Mouse (Mus musculus) adrenal gland, postnatal 4 days (tissue): ENCODE data around the gene Npepps. TPM values are rescaled to one million over a fixed set of nuclear protein-coding genes. Genes with fewer than 3 reads are reported as not detected.
A peak's percentile ranks its signal among the peaks of the same experiment; 100 is the strongest.

Experiments used
- DNase-seq, 2 experiments: peaks; one replicate each; pipeline ENCODE4 v3.0.0; 2021 to 2022; ENCODE audit warnings: low spot score in 2 of 2, mixed read lengths in 2 of 2
- total RNA-seq, 2 experiments: library from RNA; stranded (reverse); gene quantifications; 2 replicates each; pipeline ENCODE4 v1.2.3; 2021

Npepps gene
- total RNA-seq, 2 experiments from 2014 or later: 66.3 to 80.3 TPM

GRCm38 (mm10) chr11:97187764-97188642, 92.4 kb downstream of the Npepps start, which contains the start of gene Kpnb1:
Gene Kpnb1 (minus strand): TSS chr11:97187881.
- DNase-seq: peak; percentile 98 to 99

DNA sequence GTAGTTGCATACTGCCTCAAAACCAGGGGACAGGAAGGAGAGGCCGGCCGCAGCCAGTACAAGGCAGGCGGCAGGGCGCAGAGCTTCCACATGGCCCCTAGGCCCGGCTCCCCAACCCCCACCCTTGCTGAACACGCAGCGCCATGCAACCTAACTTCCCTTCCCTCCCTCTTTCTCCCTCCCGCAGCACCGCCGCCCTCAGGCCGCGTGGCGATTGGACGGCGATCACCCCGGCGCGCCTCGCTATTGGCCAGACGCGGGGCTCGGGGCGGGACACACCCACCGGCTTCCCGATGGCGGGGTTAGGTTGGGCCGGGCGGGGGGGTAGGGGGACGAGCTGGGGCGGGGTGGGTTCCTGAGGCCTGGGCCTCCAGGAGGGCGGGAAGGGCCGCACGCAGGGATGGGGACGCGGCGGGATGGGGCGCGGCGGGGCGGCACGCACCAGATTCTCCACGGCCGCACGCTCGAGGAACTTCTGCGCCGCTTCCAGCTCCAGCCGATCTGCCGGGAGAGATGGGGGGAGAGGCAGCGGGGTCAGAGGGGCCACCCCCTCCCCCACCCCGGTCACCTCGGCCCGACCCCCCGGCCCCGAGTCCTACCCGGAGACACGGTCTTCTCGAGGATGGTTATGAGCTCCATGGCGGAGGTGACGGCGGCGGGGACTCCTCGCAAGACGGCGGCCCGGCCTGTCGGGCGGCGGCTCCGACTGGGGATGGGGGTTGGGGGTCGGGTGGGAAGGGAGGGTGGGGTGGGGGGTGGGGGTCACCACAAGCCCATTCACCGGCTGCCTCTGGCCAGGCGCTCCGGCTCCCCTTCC, 93.3 kb downstream of the Npepps start:
- DNase-seq: peak; percentile 97

DNA sequence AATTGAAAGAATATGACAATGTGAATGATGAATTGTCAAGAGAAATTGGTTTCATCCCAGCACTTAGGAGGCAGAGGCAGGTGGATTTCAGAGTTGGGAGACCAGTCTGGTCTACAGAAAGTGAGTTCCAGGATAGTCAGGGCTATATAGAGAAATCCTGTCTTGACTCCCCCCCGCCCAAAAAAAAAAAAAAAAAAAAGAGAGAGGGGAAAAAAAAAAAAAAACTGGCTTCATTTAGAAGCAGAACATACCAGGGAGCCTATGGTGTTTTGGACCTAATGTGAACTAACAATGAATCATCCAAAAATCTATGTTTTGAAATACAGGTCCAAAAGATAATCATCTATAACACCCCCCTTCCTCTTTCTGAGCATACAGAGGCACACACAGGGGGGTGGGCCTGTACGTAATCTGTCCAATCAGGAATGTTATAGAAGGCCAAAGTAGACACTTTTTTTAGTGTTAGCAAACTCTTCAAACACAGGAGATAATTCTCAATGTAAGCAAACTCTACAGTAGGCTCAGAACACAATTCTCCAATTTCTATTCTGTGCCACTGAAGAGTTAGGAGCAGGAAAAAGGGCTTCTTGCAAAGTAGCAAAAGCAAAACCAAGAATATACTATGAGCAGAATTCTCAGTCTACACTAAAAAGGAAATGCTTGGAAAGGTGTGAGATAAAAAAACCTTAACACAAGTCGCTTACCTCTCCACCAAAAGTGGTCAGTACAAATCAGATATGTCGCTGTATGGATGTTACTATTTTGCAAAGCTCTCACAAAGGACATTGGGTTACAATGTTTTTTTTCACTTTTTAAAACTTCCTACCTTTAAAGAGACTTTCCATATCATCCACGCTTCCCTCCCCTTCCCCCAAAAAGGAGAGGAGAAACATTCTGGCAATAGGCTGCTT, 94.5 kb downstream of the Npepps start:
- no peak for DNase-seq

DNA sequence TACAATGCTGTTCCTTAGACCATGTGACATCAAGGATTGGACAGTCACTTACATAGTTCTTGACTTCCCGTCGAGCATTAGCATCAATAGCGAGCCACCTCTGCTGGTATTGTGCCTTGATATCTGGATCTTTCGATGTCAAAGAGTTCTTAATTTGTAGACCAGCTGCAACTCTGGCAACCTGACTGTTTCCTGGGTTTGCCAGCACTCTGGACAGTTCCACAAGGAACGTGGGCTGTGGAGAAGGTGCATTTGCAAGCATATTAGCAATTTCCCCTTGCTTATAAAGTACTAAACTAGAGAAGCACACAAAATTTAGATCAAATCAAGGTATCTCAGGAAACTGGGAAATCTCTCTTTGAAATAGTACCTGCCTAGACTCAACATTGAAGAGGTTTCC, 95.6 kb downstream of the Npepps start:
- DNase-seq: no peak

- no peak for DNase-seq
Observed at GRCm38 (mm10) chr11:97182446-97182845, 98.0 kb downstream of the Npepps start.

DNA sequence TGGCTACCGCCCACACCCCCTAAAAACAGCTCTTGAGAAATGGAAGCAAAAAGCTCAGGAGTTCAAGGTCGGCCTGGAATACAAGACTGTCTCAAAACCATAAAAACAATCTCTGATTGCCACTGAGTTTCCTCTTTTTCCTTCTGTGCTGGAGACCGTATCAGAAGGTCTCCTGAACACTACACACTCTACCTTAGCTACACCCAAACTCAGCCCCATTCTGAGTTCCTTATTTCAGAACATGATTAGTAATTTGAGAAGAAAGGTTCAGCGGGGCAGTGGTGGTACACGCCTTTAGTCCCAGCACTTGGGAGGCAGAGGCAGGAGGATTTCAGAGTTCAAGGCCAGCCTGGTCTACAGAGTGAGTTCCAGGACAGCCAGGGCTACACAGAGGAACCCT, 99.4 kb downstream of the Npepps start:
- no peak for DNase-seq

DNA sequence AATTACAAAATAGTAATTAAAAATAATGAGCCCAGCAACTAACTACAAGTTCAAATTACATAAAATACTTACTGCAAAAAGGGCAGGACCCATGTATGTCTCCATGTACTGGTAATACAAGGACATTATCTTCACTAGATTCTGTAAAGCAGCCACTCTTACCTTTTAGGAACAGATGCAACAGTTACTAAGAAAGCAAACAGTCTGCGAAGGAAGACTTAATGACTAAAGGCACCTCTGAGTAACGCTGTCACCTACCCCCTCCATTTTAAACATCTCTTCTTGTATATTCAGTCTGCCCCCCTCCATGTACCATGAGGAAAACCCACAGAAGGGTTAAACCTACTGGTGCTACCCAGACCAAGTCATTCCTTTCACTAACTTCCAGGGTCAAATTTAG, 102.2 kb downstream of the Npepps start:
- no peak for DNase-seq

DNA sequence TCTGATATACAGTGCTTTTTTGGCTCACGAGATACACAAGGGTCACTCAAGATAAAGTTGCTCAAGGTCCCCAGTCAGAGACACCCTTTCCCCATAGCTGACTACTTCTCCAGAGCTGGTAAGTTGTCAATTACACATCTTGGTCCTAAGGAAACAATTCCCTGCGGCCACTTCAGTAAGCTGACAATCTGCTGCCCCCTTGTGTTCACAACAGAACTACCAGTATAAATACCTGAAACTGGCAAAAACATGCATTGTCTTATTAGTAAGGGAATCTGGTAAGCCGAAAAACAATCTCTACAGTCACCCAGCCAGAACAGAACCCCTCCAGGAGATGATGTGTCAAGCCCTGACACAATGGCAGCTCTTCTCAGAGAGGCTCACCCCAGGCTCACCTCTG, 103.6 kb downstream of the Npepps start:
- no peak for DNase-seq

GRCm38 (mm10) chr11:97175499-97175898, 104.9 kb downstream of the Npepps start:
- DNase-seq: no peak

DNA sequence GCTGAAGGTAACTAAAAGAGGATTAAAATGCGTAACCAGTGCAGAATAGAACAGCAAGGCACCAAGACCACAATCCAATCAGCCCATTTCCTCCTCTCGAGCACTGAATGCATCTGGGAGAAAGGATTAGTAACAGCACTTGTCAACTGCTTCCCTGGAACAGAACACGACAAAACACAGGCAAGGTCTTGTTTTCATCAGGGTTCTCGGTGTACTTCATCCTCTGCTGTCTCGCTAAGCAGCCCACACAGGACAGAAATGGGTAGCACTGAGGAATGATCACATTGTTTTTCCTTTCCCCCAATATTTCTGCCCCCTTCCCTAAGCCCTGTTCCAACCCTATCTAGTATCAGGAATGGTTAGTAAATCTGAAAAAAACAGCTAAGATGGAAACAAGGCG, 120.1 kb downstream of the Npepps start:
- DNase-seq: no peak

DNA sequence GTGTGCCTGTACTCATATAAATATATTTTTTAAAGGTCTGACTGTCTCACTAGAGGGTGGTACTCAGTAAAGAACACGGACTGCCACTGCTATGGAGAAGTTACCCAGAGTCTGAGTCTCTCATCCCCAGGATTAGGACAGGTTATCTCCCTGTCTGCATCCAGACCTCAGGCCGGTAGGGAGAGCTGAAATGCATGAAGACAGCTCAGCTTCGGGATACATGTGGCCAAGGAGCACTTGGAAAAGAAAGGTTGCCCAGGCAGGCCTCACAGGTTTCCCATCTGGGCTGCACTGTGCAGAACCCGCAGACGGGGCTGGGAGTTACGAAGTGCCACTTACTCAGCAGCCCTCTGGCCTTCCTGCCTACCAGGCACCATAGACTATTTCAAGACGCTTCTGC, 123.4 kb downstream of the Npepps start:
- no peak for DNase-seq

Other genes with a start within 250 kb of the Npepps start
- gene Lrrc46, start 239.2 kb downstream of the Npepps start, total RNA-seq: 1 to 10 TPM in 1 of 2 experiments, under 1 TPM in 1; 0.76 to 1.3 TPM
- 100 to 1,000 TPM; 110 to 123 TPM for gene Mrpl10, start 239.1 kb downstream of the Npepps start, total RNA-seq
- gene Osbpl7, start 230.0 kb downstream of the Npepps start, total RNA-seq: 10 to 100 TPM; 20.3 to 21.4 TPM
- gene Tbx21, start 165.3 kb downstream of the Npepps start, total RNA-seq: under 1 TPM; 0.45 to 0.62 TPM
- 10 to 100 TPM; 19.1 to 21.0 TPM for gene Tbkbp1, start 129.1 kb downstream of the Npepps start, total RNA-seq
- gene Kpnb1, start 92.8 kb downstream of the Npepps start, total RNA-seq: 100 to 1,000 TPM; 126 to 146 TPM
- gene Mrpl45, start 35.1 kb upstream of the Npepps start, total RNA-seq: 10 to 100 TPM; 33.7 to 39.6 TPM
- 10 to 100 TPM; 10.3 to 11.1 TPM for gene Gpr179, start 71.4 kb upstream of the Npepps start, total RNA-seq
- 10 to 100 TPM; 25.6 to 27.4 TPM for gene Socs7, start 81.9 kb upstream of the Npepps start, total RNA-seq
- 10 to 100 TPM; 37.9 to 38.6 TPM for gene Arhgap23, start 134.9 kb upstream of the Npepps start, total RNA-seq
- gene 4933428G20Rik, start 219.7 kb upstream of the Npepps start, total RNA-seq: under 1 TPM; 0.37 to 0.48 TPM